Mouse (Mus musculus) brain, embryonic 14.5 days (tissue): ENCODE data around the gene Il10rb.

ENCODE experiments used
- CTCF ChIP-seq: fragments of 200-500 bp; IDR thresholded peaks from 2 replicates; pipeline ENCODE4 v1.5.1; 2012; ENCODE audit warnings: inconsistent platforms, mild to moderate bottlenecking, moderate library complexity, borderline replicate concordance; ENCODE audit not compliant: insufficient read depth, insufficient read length; ENCODE audit errors: extremely low read depth
- POLR2A ChIP-seq: fragments of 200-500 bp; IDR thresholded peaks from 2 replicates; pipeline ENCODE4 v1.6.1; 2012; ENCODE audit warnings: mild to moderate bottlenecking, inconsistent platforms, borderline replicate concordance; ENCODE audit not compliant: poor library complexity, insufficient read depth, insufficient read length, severe bottlenecking; ENCODE audit errors: extremely low read depth

DNA sequence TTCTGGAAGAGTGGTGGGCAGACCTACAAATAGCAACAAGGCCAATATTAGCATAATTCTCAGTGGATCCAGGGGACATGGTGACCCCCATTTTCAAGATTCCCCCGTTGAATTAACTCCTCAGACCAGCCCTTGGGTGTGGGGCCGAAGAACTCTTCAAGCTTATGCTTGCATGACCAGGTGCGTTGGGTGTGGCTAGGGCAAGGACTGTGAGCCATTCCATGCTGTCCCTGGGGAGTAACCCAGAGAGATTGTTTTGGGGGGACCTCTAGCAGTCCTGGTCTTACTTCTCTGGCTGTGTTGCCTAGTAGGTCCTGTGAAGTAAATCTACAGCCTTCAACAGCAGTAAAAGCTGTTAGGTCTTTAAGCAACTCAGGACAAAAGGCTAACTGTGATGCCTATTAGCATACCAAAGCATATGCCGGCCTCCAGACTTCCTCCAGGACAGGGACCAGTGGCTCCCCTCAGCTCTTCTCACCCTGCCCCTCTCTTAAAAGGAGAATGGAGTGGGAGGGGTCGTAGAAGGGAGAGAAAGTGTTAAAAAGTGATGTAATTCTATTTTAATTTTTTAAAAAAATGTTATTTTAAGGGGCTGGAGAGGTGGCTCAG, 26.9 kb downstream of the Il10rb start:
- TF ChIP-seq POLR2A, result no peak
- no peak for TF ChIP-seq CTCF
